Mouse (Mus musculus) cerebellum, postnatal 14 days (tissue): ENCODE results near the gene Tmem120a.

ENCODE experiments used
- DNase-seq, 2 experiments: peaks; one replicate each; pipeline ENCODE4 v3.0.0; 2021; ENCODE audit warnings: mixed read lengths in 2 of 2

Tmem120a gene

GRCm38 (mm10) chr5:135743741-135744609, at the start of gene Tmem120a:
Gene Tmem120a (minus strand): TSS chr5:135744448.
- DNase-seq = peak; percentile 94 to 95

GRCm38 (mm10) chr5:135782901-135783300, 38.7 kb upstream of the Tmem120a start:
- no peak for DNase-seq

- DNase-seq = no peak
Observed at GRCm38 (mm10) chr5:135780331-135780730, 36.1 kb upstream of the Tmem120a start.

GRCm38 (mm10) chr5:135778471-135779445, 34.5 kb upstream of the Tmem120a start, which contains the start of gene Mdh2:
Gene Mdh2 (plus strand): TSS chr5:135778480.
- DNase-seq = peak; percentile 100

- no peak for DNase-seq
Observed at GRCm38 (mm10) chr5:135777796-135778470, 33.7 kb upstream of the Tmem120a start, which contains the start of gene Styxl1. Gene Styxl1 (minus strand): TSS chr5:135778385.

- DNase-seq = peak; percentile 51 to 52
Observed at GRCm38 (mm10) chr5:135776546-135776945, 32.3 kb upstream of the Tmem120a start.

GRCm38 (mm10) chr5:135772519-135772918, 28.3 kb upstream of the Tmem120a start:
- no peak for DNase-seq

- DNase-seq = no peak
Observed at GRCm38 (mm10) chr5:135764971-135765370, 20.7 kb upstream of the Tmem120a start.

- DNase-seq = peak; percentile 87 to 88
Observed at GRCm38 (mm10) chr5:135763526-135763925, 19.3 kb upstream of the Tmem120a start.

GRCm38 (mm10) chr5:135761881-135762280, 17.6 kb upstream of the Tmem120a start:
- DNase-seq = no peak

GRCm38 (mm10) chr5:135751595-135751994, 7.3 kb upstream of the Tmem120a start:
- no peak for DNase-seq

GRCm38 (mm10) chr5:135751041-135751440, 6.8 kb upstream of the Tmem120a start:
- DNase-seq = no peak

GRCm38 (mm10) chr5:135744742-135745141, 494 bp upstream of the Tmem120a start:
- no peak for DNase-seq

- DNase-seq = peak; percentile 29 to 43
Observed at GRCm38 (mm10) chr5:135742941-135743740, 1.1 kb downstream of the Tmem120a start.

GRCm38 (mm10) chr5:135742156-135742555, 2.1 kb downstream of the Tmem120a start:
- no peak for DNase-seq

GRCm38 (mm10) chr5:135738266-135738665, 6.0 kb downstream of the Tmem120a start:
- no peak for DNase-seq

- peak in 1 of 2 experiments; percentile 33 for DNase-seq
Observed at GRCm38 (mm10) chr5:135737154-135737553, 7.1 kb downstream of the Tmem120a start.

GRCm38 (mm10) chr5:135736544-135736943, 7.7 kb downstream of the Tmem120a start:
- no peak for DNase-seq

GRCm38 (mm10) chr5:135735741-135736140, 8.5 kb downstream of the Tmem120a start:
- DNase-seq = no peak

- no peak for DNase-seq
Observed at GRCm38 (mm10) chr5:135734057-135734680, 10.1 kb downstream of the Tmem120a start.

- DNase-seq = no peak
Observed at GRCm38 (mm10) chr5:135733071-135733470, 11.2 kb downstream of the Tmem120a start.
